Mouse (Mus musculus) lung, postnatal 0 days (tissue): ENCODE results near the gene Gm20388. TPM values are rescaled to one million over a fixed set of nuclear protein-coding genes. Genes with fewer than 3 reads are reported as not detected.

Source experiments
- ATAC-seq: fragments of 200-750 bp; cut with Nextera tagmentation; 2 replicates; pipeline ENCODE4 v1.8.0; 2017; ENCODE audit warnings: moderate library complexity
- DNase-seq: peaks from one replicate; pipeline ENCODE4 v3.0.0-alpha.2; 2016; ENCODE audit warnings: low spot score
- H3K27ac ChIP-seq: fragments of 300-500 bp; sonication (generic); 2 replicates; pipeline ENCODE4 v1.5.1; 2014; ENCODE audit warnings: antibody characterized with exemption, mild to moderate bottlenecking, low read length, mixed read lengths
- H3K27me3 ChIP-seq: fragments of 300-500 bp; sonication (generic); replicated peaks from 2 replicates; pipeline ENCODE4 v1.6.1; 2014; ENCODE audit warnings: low read length, mixed read lengths; ENCODE audit not compliant: insufficient read depth
- H3K36me3 ChIP-seq: fragments of 300-500 bp; sonication (generic); 2 replicates; pipeline ENCODE4 v1.6.1; 2014; ENCODE audit warnings: low read length, mixed read lengths; ENCODE audit not compliant: insufficient read depth
- H3K4me1 ChIP-seq: fragments of 300-500 bp; sonication (generic); 2 replicates; pipeline ENCODE4 v1.6.1; 2014; ENCODE audit warnings: antibody characterized with exemption, low read depth, low read length, mixed read lengths; ENCODE audit not compliant: insufficient read depth
- H3K4me2 ChIP-seq: fragments of 300-500 bp; sonication (generic); replicated peaks from 2 replicates; pipeline ENCODE4 v1.6.1; 2014; ENCODE audit warnings: low read depth, mild to moderate bottlenecking, low read length, moderate library complexity, mixed read lengths
- H3K4me3 ChIP-seq: fragments of 300-500 bp; sonication (generic); 2 replicates; pipeline ENCODE4 v1.5.1; 2014; ENCODE audit warnings: low read depth, low read length
- H3K9ac ChIP-seq: fragments of 300-500 bp; sonication (generic); replicated peaks from 2 replicates; pipeline ENCODE4 v1.6.1; 2014; ENCODE audit warnings: low read depth, mild to moderate bottlenecking
- H3K9me3 ChIP-seq: fragments of 300-500 bp; sonication (generic); 2 replicates; pipeline ENCODE4 v1.6.1; 2016; ENCODE audit warnings: low read length, mixed read lengths
- CTCF ChIP-seq: IDR thresholded peaks from 2 replicates; pipeline ENCODE4 v1.5.1; 2016; ENCODE audit warnings: antibody characterized with exemption, mild to moderate bottlenecking
- EP300 ChIP-seq: IDR thresholded peaks from 2 replicates; pipeline ENCODE4 v1.6.1; 2016; ENCODE audit warnings: antibody characterized with exemption, mild to moderate bottlenecking, control low read depth
- WGBS: fragments of 180-500 bp; shearing (Covaris S2); extraction: QIAGEN DNeasy Blood & Tissue Kit; methylation state at CpG from one replicate; pipeline ENCODE4 v1.1.7; 2014; 5-methylcytosine and 5-hydroxymethylcytosine counted together
- polyA plus RNA-seq: library from polyadenylated mRNA; unstranded; fragments of >200 nt; fragmentation: Nextera tagmentation; extraction: Ambion mirVana; gene quantifications from 2 replicates; pipeline ENCODE4 v1.2.1, GENCODE M21; 2015

Gm20388 gene
- polyA plus RNA-seq, 1 experiment from 2014 or later = not detected

GRCm38 (mm10) chr8:123724752-123725151, 3814.1 kb downstream of the Gm20388 start:
- no peaks in the 10 kb centered on the region for H3K27me3 ChIP-seq
- H3K4me2 ChIP-seq = no peak overlapping the region
- no peak overlapping the region for H3K4me3 ChIP-seq
- no peak for TF ChIP-seq EP300
- TF ChIP-seq CTCF = no peak
- no peak overlapping the region for H3K9ac ChIP-seq
- ATAC-seq (no peak), DNase-seq (no peak)
- H3K4me1 ChIP-seq = peaks cover 7% of the 10 kb centered on the region
- H3K27ac ChIP-seq = no peak overlapping the region
- no peaks in the 10 kb centered on the region for H3K9me3 ChIP-seq
- 84% methylated on average over 10 of the region's 10 CpGs for WGBS
- no peaks in the 10 kb centered on the region for H3K36me3 ChIP-seq

DNA sequence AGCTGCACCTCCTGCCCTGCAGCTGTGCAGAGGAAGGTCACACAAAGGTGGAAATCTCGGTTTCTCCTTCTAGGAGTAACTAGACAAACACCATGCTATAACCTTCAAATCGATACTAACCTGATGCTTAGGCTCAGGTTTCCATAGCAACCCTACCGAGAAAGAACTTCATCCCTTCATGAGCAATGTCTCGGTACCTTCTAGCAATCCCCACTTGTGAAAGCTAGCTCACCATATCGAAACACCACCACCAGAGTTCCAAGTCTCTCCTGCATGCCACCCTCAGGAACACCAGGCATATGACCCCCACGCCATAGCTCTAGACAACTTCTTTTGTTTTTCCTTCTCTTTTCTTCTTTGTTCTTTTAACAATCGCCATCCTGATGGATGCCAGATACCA, 3814.6 kb downstream of the Gm20388 start:
- no peak for ATAC-seq
- no peak overlapping the region for H3K27ac ChIP-seq
- H3K9ac ChIP-seq = no peak overlapping the region
- no peak for DNase-seq
- peaks cover 12% of the 10 kb centered on the region for H3K4me1 ChIP-seq
- H3K4me2 ChIP-seq = no peak overlapping the region
- H3K9me3 ChIP-seq = no peaks in the 10 kb centered on the region
- no peak overlapping the region for H3K4me3 ChIP-seq
- no peaks in the 10 kb centered on the region for H3K36me3 ChIP-seq
- TF ChIP-seq CTCF = no peak
- no peak for TF ChIP-seq EP300
- 74% methylated on average over 7 of the region's 7 CpGs for WGBS
- H3K27me3 ChIP-seq = no peaks in the 10 kb centered on the region

DNA sequence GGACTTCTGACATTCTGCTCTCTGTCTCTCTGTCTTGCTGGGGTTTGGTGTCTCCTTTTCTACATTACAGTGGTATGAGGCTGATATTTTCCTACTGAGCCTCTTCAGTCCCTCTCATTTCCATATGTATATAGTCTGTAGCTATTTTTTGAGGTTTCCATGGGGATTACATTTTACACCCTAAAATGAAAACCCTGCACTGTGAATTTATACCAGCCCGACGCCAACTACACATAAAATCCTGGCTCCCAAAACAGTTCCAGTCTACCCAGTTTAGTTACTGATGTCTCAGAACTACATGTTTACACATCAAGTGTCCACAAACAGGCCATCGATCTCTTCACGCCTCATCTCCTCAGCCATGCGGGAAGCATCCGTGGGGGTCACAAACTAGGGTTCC, 3816.1 kb downstream of the Gm20388 start:
- no peaks in the 10 kb centered on the region for H3K27me3 ChIP-seq
- H3K9ac ChIP-seq = no peak overlapping the region
- peaks cover 12% of the 10 kb centered on the region for H3K4me1 ChIP-seq
- DNase-seq (no peak), ATAC-seq (no peak)
- WGBS = 53% methylated on average over 6 of the region's 6 CpGs
- TF ChIP-seq EP300 (no peak), CTCF (no peak)
- H3K27ac ChIP-seq = no peak overlapping the region
- H3K4me3 ChIP-seq = no peak overlapping the region
- no peak overlapping the region for H3K4me2 ChIP-seq
- H3K9me3 ChIP-seq = no peaks in the 10 kb centered on the region
- H3K36me3 ChIP-seq = no peaks in the 10 kb centered on the region

- no peak overlapping the region for H3K4me3 ChIP-seq
- no peaks in the 10 kb centered on the region for H3K9me3 ChIP-seq
- no peak overlapping the region for H3K9ac ChIP-seq
- H3K4me2 ChIP-seq = peak overlapping the region; percentile 30
- TF ChIP-seq CTCF (no peak), EP300 (no peak)
- no peaks in the 10 kb centered on the region for H3K36me3 ChIP-seq
- H3K4me1 ChIP-seq = peaks cover 12% of the 10 kb centered on the region
- ATAC-seq = peak; percentile 40
- WGBS = 14% methylated on average over 20 of the region's 20 CpGs
- no peak overlapping the region; the same call in 1 of the 2 replicates for H3K27ac ChIP-seq
- peak; percentile 31 for DNase-seq
- H3K27me3 ChIP-seq = no peaks in the 10 kb centered on the region
Measured at GRCm38 (mm10) chr8:123729055-123729785, 3818.6 kb downstream of the Gm20388 start.

- Histone ChIP-seq H3K9me3 (no peaks in the 10 kb centered on the region), H3K4me1 (peaks cover 12% of the 10 kb centered on the region), H3K9ac (no peak overlapping the region), H3K27ac (no peak overlapping the region; the same call in 1 of the 2 replicates), H3K4me2 (peak overlapping the region; percentile 30; the same call in 1 of the 2 replicates), H3K27me3 (no peaks in the 10 kb centered on the region), H3K4me3 (no peak overlapping the region), H3K36me3 (no peaks in the 10 kb centered on the region)
- 26% methylated on average over 13 of the region's 13 CpGs for WGBS
- DNase-seq = peak; percentile 35
- TF ChIP-seq EP300 (no peak), CTCF (no peak)
- peak; percentile 68 for ATAC-seq
Measured at GRCm38 (mm10) chr8:123729786-123730411, 3819.3 kb downstream of the Gm20388 start.

GRCm38 (mm10) chr8:123732332-123732731, 3821.7 kb downstream of the Gm20388 start:
- Histone ChIP-seq H3K9ac (no peak overlapping the region), H3K4me1 (peaks cover 12% of the 10 kb centered on the region), H3K27me3 (no peaks in the 10 kb centered on the region), H3K36me3 (no peaks in the 10 kb centered on the region), H3K4me2 (no peak overlapping the region), H3K9me3 (no peaks in the 10 kb centered on the region), H3K4me3 (no peak overlapping the region), H3K27ac (no peak overlapping the region)
- ATAC-seq (no peak), DNase-seq (no peak)
- 16% methylated on average over 4 of the region's 4 CpGs for WGBS
- TF ChIP-seq CTCF = no peak
- no peak for TF ChIP-seq EP300
